Mouse (Mus musculus): ENCODE data around the gene Sulf2. TPM values are rescaled to one million over a fixed set of nuclear protein-coding genes. Genes with fewer than 3 reads are reported as not detected.

The Sulf2 gene
- total and polyA plus RNA-seq, 3 experiments = not detected

GRCm38 (mm10) chr2:166032628-166033027 lies 122.8 kb downstream of the Sulf2 start:
- DNase-seq (ENCODE audit: extremely low read depth) = no peak
- no peak overlapping the region for H3K4me3 ChIP-seq (replicated peaks in 1 of 3; ENCODE audit: low read depth in 2 of 3, low read length in 2 of 3, poor library complexity in 1 of 3)
- no peak overlapping the region for H3K9ac ChIP-seq (ENCODE audit: insufficient read depth, low read depth)
- no peaks in the 10 kb centered on the region for H3K9me3 ChIP-seq (replicated peaks; ENCODE audit: low read length)
- no peak overlapping the region for H3K27ac ChIP-seq (ENCODE audit: insufficient read depth, low read depth)
- H3K27me3 ChIP-seq (replicated peaks) = no peaks in the 10 kb centered on the region
- TF ChIP-seq PAX5 (IDR thresholded peaks at IDR 0.05; ENCODE audit: low read length) (no peak), POLR2A (IDR thresholded peaks at IDR 0.05; ENCODE audit: low read depth, low read length) (no peak), IRF4 (IDR thresholded peaks at IDR 0.05; ENCODE audit: low read depth, low read length) (no peak), RAD21 (IDR thresholded peaks at IDR 0.05; ENCODE audit: low read depth, low read length) (no peak), NELFE (IDR thresholded peaks at IDR 0.05; ENCODE audit: low read depth, low read length) (no peak), GABPA (IDR thresholded peaks at IDR 0.05; ENCODE audit: insufficient replicate concordance, low read depth, low read length) (no peak), JUND (conservative IDR thresholded peaks at IDR 0.05; ENCODE audit: low read depth, low read length) (no peak), TBP (conservative IDR thresholded peaks at IDR 0.05; ENCODE audit: low read depth, low read length) (no peak), ETS1 (conservative IDR thresholded peaks at IDR 0.05; ENCODE audit: low read depth, low read length) (no peak), RCOR1 (conservative IDR thresholded peaks at IDR 0.05; ENCODE audit: low read depth, low read length) (no peak), ZNF384 (IDR thresholded peaks at IDR 0.05; ENCODE audit: low read depth, low read length) (no peak), MYC (IDR thresholded peaks at IDR 0.05; ENCODE audit: low read depth, low read length) (no peak), MAFK (IDR thresholded peaks at IDR 0.05; ENCODE audit: insufficient replicate concordance, low read length) (no peak), MAX (IDR thresholded peaks at IDR 0.05; ENCODE audit: low read length) (no peak)
- in situ Hi-C loops (cut with MboI; ENCODE audit: low pct_ligation_motif_present, low pct_unique_long_range_greater_than_20kb, low sequenced_read_pairs) = loop anchor here (25.0 kb wide), 1 partner anchor 245 kb away; no protein-coding TSS in a partner anchor
- H3K4me2 ChIP-seq (ENCODE audit: insufficient read depth, low read depth, poor library complexity, severe bottlenecking) = no peak overlapping the region
- peaks cover 7 to 24% of the 10 kb centered on the region in 2 experiments for H3K36me3 ChIP-seq (replicated peaks in 1 of 2; ENCODE audit: control insufficient read depth in 1 of 2, insufficient read depth in 1 of 2, low read length in 1 of 2)
- H3K79me2 ChIP-seq (replicated peaks; ENCODE audit: control insufficient read depth, extremely low read depth, insufficient read depth, poor library complexity, severe bottlenecking) = peaks cover 27% of the 10 kb centered on the region
- H3K4me1 ChIP-seq (ENCODE audit: control insufficient read depth in 1 of 2, insufficient read depth in 2 of 2) = peaks cover 8 to 48% of the 10 kb centered on the region in 2 experiments
- dilution Hi-C loops (cut with MboI; ENCODE audit: extremely low pct_ligation_motif_present, extremely low pct_unique_long_range_greater_than_20kb, low sequenced_read_pairs) = no loop called here

DNA sequence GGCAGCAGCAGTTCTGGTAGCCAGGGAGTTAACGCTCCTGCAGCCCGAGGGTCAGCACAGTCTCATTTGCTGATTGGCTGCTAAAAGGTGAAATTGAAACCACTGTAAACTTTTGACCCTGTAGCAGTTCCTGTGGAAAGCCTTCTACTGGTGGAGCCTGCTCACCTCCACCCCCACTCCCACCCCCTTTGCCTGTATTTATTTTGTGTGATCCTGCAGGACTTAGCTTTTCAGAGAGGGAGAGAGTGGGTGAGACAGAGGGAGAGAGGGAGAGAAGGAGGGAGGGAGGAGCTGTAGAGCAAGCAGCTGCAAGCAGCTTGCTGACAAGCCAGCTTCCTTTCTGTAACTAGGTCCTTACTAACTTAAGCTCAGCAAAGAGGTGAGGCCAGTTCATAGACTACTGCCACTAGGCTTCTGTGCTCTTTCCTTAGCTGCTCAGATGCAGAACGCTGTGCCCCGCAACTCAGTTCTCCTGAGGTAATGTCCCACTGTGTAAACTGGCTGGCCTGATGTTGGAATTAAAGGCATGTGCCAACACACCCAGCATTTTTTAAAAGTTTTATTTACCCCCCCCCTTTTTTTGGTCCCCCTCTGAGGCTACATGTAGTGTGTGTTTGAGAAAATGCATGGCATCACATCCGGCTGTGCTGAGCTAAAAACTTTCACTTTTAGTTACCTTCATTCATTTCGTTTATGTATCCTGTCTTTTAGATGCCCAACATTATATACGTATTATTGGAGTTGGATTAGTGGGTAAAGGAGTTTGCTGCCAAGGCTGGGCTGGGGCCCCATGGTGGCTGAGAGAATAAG lies 124.1 kb downstream of the Sulf2 start:
- Histone ChIP-seq H3K4me1 (ENCODE audit: control insufficient read depth in 1 of 2, insufficient read depth in 2 of 2) (peaks cover 8 to 57% of the 10 kb centered on the region in 2 experiments), H3K27me3 (replicated peaks) (no peaks in the 10 kb centered on the region), H3K79me2 (replicated peaks; ENCODE audit: control insufficient read depth, extremely low read depth, insufficient read depth, poor library complexity, severe bottlenecking) (peaks cover 40% of the 10 kb centered on the region), H3K4me3 (replicated peaks in 1 of 3; ENCODE audit: low read depth in 2 of 3, low read length in 2 of 3, poor library complexity in 1 of 3) (peak overlapping the region; percentile 43 to 54 (median 49)), H3K4me2 (ENCODE audit: insufficient read depth, low read depth, poor library complexity, severe bottlenecking) (peak overlapping the region; percentile 98), H3K36me3 (replicated peaks in 1 of 2; ENCODE audit: control insufficient read depth in 1 of 2, insufficient read depth in 1 of 2, low read length in 1 of 2) (peaks cover 2 to 11% of the 10 kb centered on the region in 2 experiments), H3K27ac (ENCODE audit: insufficient read depth, low read depth) (peak overlapping the region; percentile 75), H3K9me3 (replicated peaks; ENCODE audit: low read length) (no peaks in the 10 kb centered on the region), H3K9ac (ENCODE audit: insufficient read depth, low read depth) (peak overlapping the region; percentile 51)
- dilution Hi-C loops (cut with MboI; ENCODE audit: extremely low pct_ligation_motif_present, extremely low pct_unique_long_range_greater_than_20kb, low sequenced_read_pairs) (no loop called here), in situ Hi-C loops (cut with MboI; ENCODE audit: low pct_ligation_motif_present, low pct_unique_long_range_greater_than_20kb, low sequenced_read_pairs) (loop anchor here (25.0 kb wide), 1 partner anchor 244 kb away; no protein-coding TSS in a partner anchor)
- peak; percentile 76 for DNase-seq (ENCODE audit: extremely low read depth)
- TF ChIP-seq RAD21 (IDR thresholded peaks at IDR 0.05; ENCODE audit: low read depth, low read length) = no peak
- no peak for TF ChIP-seq MYC (IDR thresholded peaks at IDR 0.05; ENCODE audit: low read depth, low read length)
- TF ChIP-seq SMC3 (IDR thresholded peaks at IDR 0.05; ENCODE audit: low read depth, low read length) = no peak
- no peak for TF ChIP-seq POLR2AphosphoS2 (IDR thresholded peaks at IDR 0.05; ENCODE audit: low read depth, low read length)
- TF ChIP-seq ELF1 (IDR thresholded peaks at IDR 0.05; ENCODE audit: low read depth, low read length) = 0 out of 2 replicates have a peak, but pooled peaks have one; percentile 15
- TF ChIP-seq JUN (IDR thresholded peaks at IDR 0.05; ENCODE audit: insufficient read depth, low read depth, low read length) = no peak
- no peak for TF ChIP-seq UBTF (IDR thresholded peaks at IDR 0.05; ENCODE audit: low read depth, low read length)
- TF ChIP-seq USF2 (conservative IDR thresholded peaks at IDR 0.05; ENCODE audit: low read depth, low read length) = no peak
- TF ChIP-seq IRF4 (IDR thresholded peaks at IDR 0.05; ENCODE audit: low read depth, low read length) = peak; percentile 91
- peak; percentile 65 for TF ChIP-seq ETS1 (conservative IDR thresholded peaks at IDR 0.05; ENCODE audit: low read depth, low read length)
- no peak for TF ChIP-seq PAX5 (IDR thresholded peaks at IDR 0.05; ENCODE audit: low read length)
- TF ChIP-seq TBP (conservative IDR thresholded peaks at IDR 0.05; ENCODE audit: low read depth, low read length) = no peak
- TF ChIP-seq KAT2A (IDR thresholded peaks at IDR 0.05; ENCODE audit: insufficient replicate concordance, low read length) = no peak
- TF ChIP-seq MAFK (IDR thresholded peaks at IDR 0.05; ENCODE audit: insufficient replicate concordance, low read length) = no peak
- TF ChIP-seq ZMIZ1 (IDR thresholded peaks at IDR 0.05; ENCODE audit: low read depth, low read length) = no peak
- no peak for TF ChIP-seq E2F4 (IDR thresholded peaks at IDR 0.05; ENCODE audit: insufficient replicate concordance, low read depth, low read length)
- peak; percentile 54; the same call in 1 of the 2 replicates for TF ChIP-seq MEF2A (IDR thresholded peaks at IDR 0.05; ENCODE audit: borderline replicate concordance, low read depth, low read length)
- peak; percentile 47; the same call in 1 of the 2 replicates for TF ChIP-seq MXI1 (IDR thresholded peaks at IDR 0.05; ENCODE audit: low read depth, low read length)
- no peak for TF ChIP-seq NELFE (IDR thresholded peaks at IDR 0.05; ENCODE audit: low read depth, low read length)
- no peak; the same call in none of the 2 replicates for TF ChIP-seq ZNF384 (IDR thresholded peaks at IDR 0.05; ENCODE audit: low read depth, low read length)
- no peak for TF ChIP-seq CHD1 (IDR thresholded peaks at IDR 0.05; ENCODE audit: low read depth, low read length)
- no peak for TF ChIP-seq USF1 (IDR thresholded peaks at IDR 0.05; ENCODE audit: low read depth, low read length)
- TF ChIP-seq TCF12 (IDR thresholded peaks at IDR 0.05; ENCODE audit: low read depth, low read length) = no peak
- TF ChIP-seq CTCF (conservative IDR thresholded peaks at IDR 0.05 in 1 of 2, IDR thresholded peaks at IDR 0.05 in 1 of 2; ENCODE audit: low read depth in 2 of 2, low read length in 2 of 2) = no peak
